Mouse (Mus musculus) lung, adult 2 months (tissue): Measurements from ENCODE around the gene Gsdmc4. TPM values are rescaled to one million over a fixed set of nuclear protein-coding genes. Genes with fewer than 3 reads are reported as not detected.
"Not testable (repeated sequence)": the region's sequence is repeated elsewhere in the genome, so short reads cannot be mapped to it uniquely, and the experiment has no call there.

ENCODE experiments used
- DNase-seq: peaks from one replicate; pipeline ENCODE4 v3.0.0; 2022
- H3K4me1 ChIP-seq: fragments of 200-500 bp; 2 replicates; pipeline ENCODE4 v1.6.1; 2011; ENCODE audit warnings: low read length; ENCODE audit not compliant: control insufficient read depth, insufficient read depth
- H3K4me3 ChIP-seq: fragments of 200-500 bp; replicated peaks from 2 replicates; pipeline ENCODE3; 2011; ENCODE audit warnings: low read depth, mild to moderate bottlenecking, control low read depth, low read length; ENCODE audit errors: extremely low read depth
- CTCF ChIP-seq: fragments of 200-500 bp; IDR thresholded peaks from 2 replicates; pipeline ENCODE4 v1.5.1; 2011; ENCODE audit warnings: mild to moderate bottlenecking, low read length, control low read depth; ENCODE audit not compliant: insufficient read depth
- POLR2A ChIP-seq: fragments of 200-500 bp; IDR thresholded peaks from 2 replicates; pipeline ENCODE4 v1.6.1; 2011; ENCODE audit warnings: low read depth, mild to moderate bottlenecking, control low read depth, low read length, borderline replicate concordance; ENCODE audit errors: extremely low read depth
- WGBS: fragments of 180-500 bp; shearing (Covaris S2); methylation state at CpG from one replicate; pipeline ENCODE4 v1.1.7; 2018; 5-methylcytosine and 5-hydroxymethylcytosine counted together
- polyA plus RNA-seq: library from polyadenylated mRNA; depleted of rRNA; stranded (reverse); fragments of >200 nt; gene quantifications from 2 replicates; pipeline ENCODE4 v1.2.3, GENCODE M21; 2012; rRNA removed

The Gsdmc4 gene
- 0.05 and 0.96 TPM in 2 replicates for polyA plus RNA-seq

DNA sequence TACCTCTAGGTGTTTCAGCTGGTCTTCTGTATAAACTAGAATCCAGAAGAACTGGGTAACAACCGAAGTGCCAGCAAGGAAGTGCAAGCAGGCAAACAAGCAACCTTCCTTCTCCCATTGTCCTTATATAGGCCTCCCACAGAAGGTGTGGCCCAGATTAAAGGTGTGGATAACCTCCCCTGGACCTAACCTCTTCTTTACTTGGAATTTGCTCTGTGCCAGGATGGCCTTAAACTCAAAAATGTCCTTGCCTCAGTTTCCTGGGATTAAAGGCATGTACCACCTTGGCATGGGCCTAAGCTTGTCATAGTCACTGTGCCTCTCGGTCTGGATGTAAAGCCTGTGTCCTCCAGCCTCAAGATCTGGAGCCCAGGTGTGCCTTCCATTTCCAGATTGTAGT, at the start of gene Gsdmc4:
Gene Gsdmc4 (minus strand): TSS at position 101 of the 400 bp plus-strand sequence.
- not testable (repeated sequence) for DNase-seq, H3K4me1 ChIP-seq, H3K4me3 ChIP-seq
- 77% methylated on average over 2 of the region's 2 CpGs for WGBS

DNA sequence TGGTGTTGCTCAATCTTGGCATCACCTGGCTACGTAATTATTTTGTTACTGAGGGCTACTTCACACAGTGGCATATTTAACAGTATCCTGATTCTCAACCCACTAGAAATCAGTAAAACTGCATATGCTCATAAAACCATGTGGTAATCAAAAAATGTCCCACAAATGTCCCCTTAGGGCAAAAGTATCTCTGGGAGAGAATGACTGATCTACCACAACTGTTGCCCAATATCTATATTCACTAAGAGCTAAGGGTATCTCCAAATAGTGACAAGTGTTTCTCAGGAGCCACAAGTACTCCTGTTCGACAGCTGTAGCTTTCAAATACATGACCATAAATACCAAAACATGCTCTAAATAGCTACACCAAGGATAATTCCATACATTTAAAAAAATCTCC, 48.4 kb upstream of the Gsdmc4 start:
- no peak overlapping the region for H3K4me3 ChIP-seq
- DNase-seq = no peak
- TF ChIP-seq POLR2A = no peak
- TF ChIP-seq CTCF = no peak
- WGBS = 84% methylated on average over 2 of the region's 2 CpGs
- no peaks in the 10 kb centered on the region for H3K4me1 ChIP-seq

DNA sequence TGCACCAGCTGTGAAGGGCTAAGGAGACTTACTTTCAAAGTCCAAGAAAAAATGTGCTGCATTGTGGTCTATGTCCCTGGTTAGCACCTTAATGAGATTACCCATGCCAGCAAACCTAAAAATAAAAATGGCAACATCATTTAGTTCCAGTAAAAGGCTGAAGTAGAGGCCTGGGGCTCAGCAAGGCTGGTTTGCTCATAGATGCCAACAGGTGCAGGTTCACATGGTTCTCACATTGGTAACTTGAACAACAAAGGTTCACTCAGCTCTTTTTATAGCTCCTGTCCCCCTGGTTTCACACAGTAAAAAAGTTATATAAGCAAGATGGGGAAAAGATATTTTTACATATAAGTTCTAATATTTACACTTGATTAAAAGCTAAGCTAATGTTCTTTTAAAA, 45.5 kb upstream of the Gsdmc4 start:
- no peak for DNase-seq
- Histone ChIP-seq H3K4me3 (no peak overlapping the region), H3K4me1 (no peaks in the 10 kb centered on the region)
- TF ChIP-seq CTCF (no peak), POLR2A (no peak)

DNA sequence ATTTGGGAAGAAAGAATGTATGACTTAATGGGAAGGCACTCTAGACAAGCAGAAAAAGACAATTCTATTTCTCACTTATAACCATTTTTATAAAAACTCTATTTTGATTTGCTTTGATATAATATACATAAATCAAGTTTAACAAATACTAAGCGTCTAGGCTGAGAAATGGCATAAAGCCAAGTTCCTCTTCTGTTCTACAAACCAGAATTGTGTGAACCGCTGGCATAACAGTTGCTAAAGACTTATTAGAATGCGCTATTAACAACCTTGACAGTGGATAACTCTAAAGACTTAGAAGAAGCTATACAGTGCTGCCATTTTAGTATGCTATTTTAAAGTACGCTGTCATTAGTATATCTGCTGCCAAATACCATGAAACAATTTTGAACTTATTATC, 41.2 kb upstream of the Gsdmc4 start:
- 59% methylated on average over 4 of the region's 4 CpGs for WGBS
- Histone ChIP-seq H3K4me1 (no peaks in the 10 kb centered on the region), H3K4me3 (no peak overlapping the region)
- no peak for DNase-seq
- TF ChIP-seq POLR2A (no peak), CTCF (no peak)

DNA sequence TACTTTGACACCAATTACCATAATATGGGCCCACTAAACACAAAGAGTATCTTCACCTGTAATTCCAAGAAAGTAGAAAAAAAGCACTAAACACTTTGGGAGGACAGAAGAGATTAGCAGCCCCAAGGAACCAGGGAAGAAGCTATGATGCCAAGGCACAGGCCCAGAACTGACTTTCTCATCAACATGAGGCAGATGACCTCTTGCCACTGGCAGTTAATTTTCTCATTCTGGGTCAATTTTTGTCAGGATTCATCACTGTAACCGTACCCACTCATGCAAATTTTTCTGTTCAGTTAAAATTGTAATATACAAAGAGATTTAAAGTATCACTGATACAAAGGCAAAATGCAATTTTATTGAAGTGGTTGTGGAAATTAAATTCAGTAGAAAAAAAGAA, 29.1 kb upstream of the Gsdmc4 start:
- TF ChIP-seq POLR2A (no peak), CTCF (no peak)
- Histone ChIP-seq H3K4me3 (no peak overlapping the region), H3K4me1 (no peaks in the 10 kb centered on the region)
- DNase-seq = no peak
- WGBS = 82% methylated on average over 1 of the region's 1 CpGs

DNA sequence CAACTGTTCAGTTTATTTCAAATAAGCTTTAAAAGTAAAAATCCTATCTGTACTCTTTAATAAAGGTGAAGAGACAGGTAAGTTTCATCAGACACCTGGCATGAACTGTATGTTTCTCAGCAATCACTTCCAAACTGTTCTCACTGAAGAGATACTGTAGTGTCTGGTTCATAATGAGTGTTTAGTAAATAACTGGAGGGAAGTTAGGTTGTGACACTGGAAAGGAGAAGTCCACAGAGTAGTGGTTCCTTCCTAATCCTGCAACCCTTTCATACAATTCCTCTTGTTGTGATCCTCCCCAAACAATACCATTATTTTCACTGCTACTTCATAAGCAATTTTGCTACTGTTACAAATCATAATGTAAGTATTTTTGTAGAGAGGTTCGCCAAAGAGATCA, 20.6 kb upstream of the Gsdmc4 start:
- no peak for DNase-seq
- Histone ChIP-seq H3K4me3 (no peak overlapping the region), H3K4me1 (no peaks in the 10 kb centered on the region)
- TF ChIP-seq POLR2A (no peak), CTCF (no peak)
- 98% methylated on average over 1 of the region's 1 CpGs for WGBS

DNA sequence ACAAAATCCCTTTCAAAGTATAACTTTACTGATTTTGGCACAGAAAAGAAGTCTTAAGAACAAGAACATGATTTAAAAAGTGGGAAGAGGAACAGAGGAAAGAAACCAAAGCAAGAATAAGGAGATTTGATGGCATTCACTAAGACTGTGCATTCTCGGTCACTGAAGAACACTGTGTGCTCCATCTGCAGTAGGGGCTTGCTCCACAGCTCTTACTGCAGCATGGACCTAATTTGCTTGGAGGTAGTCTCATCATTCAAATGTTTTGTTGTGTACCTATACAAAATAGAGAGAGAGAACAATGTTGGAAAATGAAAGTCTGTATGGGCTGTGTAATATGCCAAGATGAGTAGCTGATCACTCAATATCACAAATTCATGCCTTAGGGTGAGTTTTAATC, 19.3 kb upstream of the Gsdmc4 start:
- Histone ChIP-seq H3K4me1 (no peaks in the 10 kb centered on the region), H3K4me3 (no peak overlapping the region)
- TF ChIP-seq CTCF = no peak
- TF ChIP-seq POLR2A = no peak
- DNase-seq = no peak
- WGBS = 87% methylated on average over 1 of the region's 1 CpGs

DNA sequence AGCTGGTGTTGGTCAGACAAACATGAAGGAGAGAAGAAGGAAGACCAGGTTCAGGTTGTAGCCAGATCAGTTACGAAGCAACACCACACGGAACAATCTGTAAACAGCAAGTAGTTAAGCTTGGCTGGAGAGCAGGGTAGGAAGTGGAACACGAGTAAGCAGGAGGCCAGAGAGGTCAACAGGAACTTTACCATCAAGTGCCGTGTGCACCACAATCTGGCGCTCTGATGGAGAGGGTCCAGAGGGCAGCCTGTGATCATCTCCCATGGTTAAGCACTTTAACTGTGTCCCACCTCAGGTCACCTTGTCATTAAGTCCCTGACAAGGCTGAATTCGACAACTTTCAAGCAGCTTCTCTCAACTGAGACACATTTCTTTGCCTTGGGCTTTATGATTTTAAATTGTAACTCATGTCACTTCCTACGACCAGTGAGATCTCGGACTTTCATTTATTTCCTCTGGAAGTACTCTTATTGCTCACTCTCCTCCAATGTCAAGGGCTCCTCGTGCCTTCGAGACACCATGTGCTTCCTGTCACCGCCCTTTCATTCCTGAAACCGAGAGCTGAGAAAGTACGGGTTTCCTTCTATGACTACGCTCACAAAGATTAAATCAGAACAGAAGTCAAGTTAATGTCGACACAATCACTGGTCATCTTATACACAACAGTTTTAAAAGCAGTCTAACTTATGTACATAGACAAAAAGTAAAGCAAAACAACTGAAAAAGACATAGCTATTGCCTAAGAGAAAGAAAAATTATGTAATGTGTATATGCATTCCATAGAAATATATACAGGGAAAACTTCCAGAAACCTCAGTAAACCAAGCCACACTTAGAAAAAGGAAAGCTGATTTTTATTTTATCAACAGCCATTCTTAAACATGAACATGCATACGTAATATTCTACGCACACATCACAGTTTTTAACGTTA, 18.3 kb upstream of the Gsdmc4 start:
- no peak for DNase-seq
- TF ChIP-seq POLR2A = no peak
- TF ChIP-seq CTCF = no peak
- WGBS = 69% methylated on average over 18 of the region's 18 CpGs
- Histone ChIP-seq H3K4me3 (no peak overlapping the region), H3K4me1 (no peaks in the 10 kb centered on the region)

DNA sequence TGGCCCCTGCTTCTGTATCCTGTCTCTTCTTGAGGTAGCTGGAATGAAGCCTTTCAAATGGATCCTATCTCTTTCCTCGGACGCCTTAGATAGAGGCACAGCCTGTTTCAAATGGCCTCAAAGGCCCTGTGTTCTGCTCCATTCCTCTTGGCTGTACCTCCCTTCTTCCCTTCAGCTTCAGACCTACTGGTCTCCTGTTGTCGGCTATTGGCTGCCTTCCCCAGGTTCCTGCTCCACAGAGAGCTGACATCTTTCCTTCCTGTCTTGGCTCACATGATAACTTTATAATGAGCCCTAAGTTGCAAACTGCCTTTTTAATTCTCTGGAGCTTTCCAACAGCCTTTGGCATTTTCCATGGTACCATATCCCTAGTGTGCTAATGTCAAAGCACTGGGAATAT, 14.1 kb upstream of the Gsdmc4 start:
- no peak overlapping the region for H3K4me3 ChIP-seq
- TF ChIP-seq POLR2A = no peak
- TF ChIP-seq CTCF = no peak
- 77% methylated on average over 3 of the region's 3 CpGs for WGBS
- DNase-seq = no peak
- H3K4me1 ChIP-seq = no peaks in the 10 kb centered on the region

DNA sequence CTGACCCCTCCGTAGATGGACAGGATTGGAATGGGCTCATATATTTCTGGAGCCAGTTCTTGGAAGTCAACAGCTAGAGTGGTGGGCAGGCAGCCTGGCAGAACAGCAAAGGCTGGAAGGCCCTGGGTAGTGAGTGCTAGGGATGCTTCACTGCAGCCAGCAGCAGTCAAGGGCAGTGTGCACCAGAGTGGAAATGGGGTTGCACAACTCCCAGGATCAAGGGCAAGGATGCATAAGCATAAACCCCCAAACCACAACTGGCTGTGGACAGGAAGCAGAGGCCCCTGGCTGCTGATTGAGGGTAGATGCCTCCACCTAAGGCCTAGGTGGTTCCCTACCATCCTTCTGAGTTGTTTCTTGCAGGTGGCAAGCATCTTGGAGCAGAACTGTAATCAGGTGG, 12.4 kb upstream of the Gsdmc4 start:
- TF ChIP-seq POLR2A = no peak

DNA sequence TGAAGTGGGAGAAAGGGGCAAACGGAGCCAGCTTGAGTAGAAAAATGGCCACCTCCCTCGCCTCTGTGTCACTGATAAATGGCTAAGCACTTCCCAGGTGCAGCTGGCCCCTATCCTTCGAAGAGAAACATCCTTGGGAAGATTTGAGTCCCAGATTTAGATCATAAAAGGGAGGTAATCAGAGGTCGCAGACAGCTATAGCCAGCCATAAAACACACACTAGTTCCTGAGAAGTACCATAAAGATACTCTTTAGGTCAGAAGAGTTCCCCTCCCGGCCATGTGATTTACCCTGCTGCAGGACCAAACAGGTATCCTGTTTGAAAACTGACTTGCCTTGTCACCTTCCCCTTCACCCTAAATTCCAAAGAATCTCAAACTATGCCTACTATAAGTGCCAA, 9.5 kb upstream of the Gsdmc4 start:
- 45% methylated on average over 3 of the region's 5 CpGs for WGBS
- not testable (repeated sequence) for H3K4me1 ChIP-seq, DNase-seq, H3K4me3 ChIP-seq

More for the DNA sequence above, 12.4 kb upstream of the Gsdmc4 start:
- DNase-seq = no peak
- WGBS = 73% methylated on average over 1 of the region's 1 CpGs
- Histone ChIP-seq H3K4me1 (no peaks in the 10 kb centered on the region), H3K4me3 (no peak overlapping the region)

DNA sequence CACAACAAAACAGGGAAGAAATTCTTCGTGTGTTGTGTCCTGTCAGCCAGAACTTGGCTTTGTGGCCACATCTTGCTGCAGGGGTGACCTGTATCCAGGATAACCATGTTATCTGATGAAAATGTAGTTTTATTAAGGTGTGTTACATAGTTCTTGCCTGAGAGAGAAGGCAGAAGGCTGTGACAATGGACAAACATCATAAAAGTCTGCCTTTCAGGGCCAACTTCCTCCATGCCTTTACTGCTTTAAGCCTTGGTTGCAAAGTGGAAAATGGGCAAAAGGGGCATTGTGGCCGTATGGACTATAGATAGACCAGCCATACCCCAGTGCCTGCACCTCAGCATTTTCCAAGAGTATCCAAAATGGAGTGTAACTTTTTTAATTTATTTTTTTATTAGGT, 7.6 kb upstream of the Gsdmc4 start:
- WGBS = 73% methylated on average over 2 of the region's 2 CpGs
- DNase-seq, H3K4me1 ChIP-seq, H3K4me3 ChIP-seq: not testable (repeated sequence)

DNA sequence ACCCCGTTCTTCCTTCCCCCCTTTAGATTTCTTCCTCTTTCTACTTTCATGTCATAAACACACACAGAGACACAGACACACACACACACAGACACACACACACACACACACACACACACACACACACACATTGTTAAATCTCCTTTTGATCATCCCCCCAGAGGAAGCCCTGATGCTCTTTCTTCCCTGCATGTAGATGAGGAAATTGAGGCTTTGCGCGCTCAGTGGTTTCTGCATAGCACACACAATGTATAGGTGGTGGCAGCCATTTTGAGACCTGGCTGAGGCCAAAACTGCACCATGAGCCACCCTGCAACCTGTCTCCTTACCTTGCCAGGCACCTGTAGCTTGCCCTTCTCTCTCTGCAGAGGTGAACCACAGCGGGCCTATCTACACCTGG, 4.5 kb upstream of the Gsdmc4 start:
- not testable (repeated sequence) for H3K4me3 ChIP-seq, DNase-seq, H3K4me1 ChIP-seq
- 75% methylated on average over 4 of the region's 4 CpGs for WGBS

DNA sequence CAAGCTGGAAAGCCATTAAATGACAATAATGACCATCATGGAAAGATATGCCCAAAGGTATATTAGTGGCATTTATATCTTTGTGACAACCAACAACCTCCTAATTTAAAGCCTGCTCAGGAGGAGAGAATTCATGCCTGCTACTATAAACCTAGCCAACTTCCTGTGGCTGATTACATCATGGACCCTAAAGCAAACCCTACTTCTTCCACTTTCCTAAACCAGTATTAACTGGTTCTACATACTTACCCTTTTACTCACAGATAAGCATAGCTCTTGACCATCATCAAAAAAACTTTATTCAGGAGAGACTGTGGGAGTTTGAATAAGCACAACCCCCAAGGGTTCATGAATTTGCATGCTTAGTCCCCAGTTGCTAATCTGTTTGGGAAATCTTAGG, 2.2 kb downstream of the Gsdmc4 start:
- DNase-seq, H3K4me3 ChIP-seq, H3K4me1 ChIP-seq: not testable (repeated sequence)
